Mouse (Mus musculus) frontal cortex, postnatal 25 days (tissue): ENCODE results near the gene Ctxn2.
"Not testable (repeated sequence)": the region's sequence is repeated elsewhere in the genome, so short reads cannot be mapped to it uniquely, and the experiment has no call there.

Source experiments
- DNase-seq, 2 experiments: peaks; one replicate each; pipeline ENCODE4 v3.0.0; 2022; ENCODE audit warnings: low spot score in 2 of 2

Ctxn2 gene

GRCm38 (mm10) chr2:125135903-125136811 lies at the start of gene Ctxn2:
Gene Ctxn2, plus strand, starts transcription at chr2:125136692.
- DNase-seq, result peak; percentile 23 to 33

- no peak for DNase-seq
Observed at GRCm38 (mm10) chr2:125088757-125089156, 47.7 kb upstream of the Ctxn2 start.

GRCm38 (mm10) chr2:125092123-125092522 lies 44.4 kb upstream of the Ctxn2 start:
- not testable (repeated sequence) for DNase-seq

- not testable (repeated sequence) for DNase-seq
Observed at GRCm38 (mm10) chr2:125104491-125104890, 32.0 kb upstream of the Ctxn2 start.

- DNase-seq, result not testable (repeated sequence)
Observed at GRCm38 (mm10) chr2:125106536-125106935, 30.0 kb upstream of the Ctxn2 start.

GRCm38 (mm10) chr2:125119381-125120110 lies 16.9 kb upstream of the Ctxn2 start:
- DNase-seq, result peak in 1 of 2 experiments; percentile 29

GRCm38 (mm10) chr2:125122288-125122623 lies 14.2 kb upstream of the Ctxn2 start:
- no peak for DNase-seq

- peak; percentile 32 to 50 for DNase-seq
Observed at GRCm38 (mm10) chr2:125122624-125123476, 13.6 kb upstream of the Ctxn2 start.

GRCm38 (mm10) chr2:125123477-125123852 lies 13.0 kb upstream of the Ctxn2 start, which contains the start of gene Myef2:
Gene Myef2, minus strand, starts transcription at chr2:125123661.
- peak; percentile 51 to 66 for DNase-seq

- no peak for DNase-seq
Observed at GRCm38 (mm10) chr2:125125824-125126223, 10.7 kb upstream of the Ctxn2 start.

- DNase-seq, result no peak
Observed at GRCm38 (mm10) chr2:125126792-125127191, 9.7 kb upstream of the Ctxn2 start.

- no peak for DNase-seq
Observed at GRCm38 (mm10) chr2:125134113-125134512, 2.4 kb upstream of the Ctxn2 start.

GRCm38 (mm10) chr2:125136846-125137245 lies 354 bp downstream of the Ctxn2 start:
- DNase-seq, result no peak

- DNase-seq, result no peak
Observed at GRCm38 (mm10) chr2:125142336-125142735, 5.8 kb downstream of the Ctxn2 start.

GRCm38 (mm10) chr2:125152388-125152787 lies 15.9 kb downstream of the Ctxn2 start, which contains the start of gene Slc12a1:
Gene Slc12a1, plus strand, starts transcription at chr2:125152505.
- DNase-seq, result no peak

GRCm38 (mm10) chr2:125154294-125154693 lies 17.8 kb downstream of the Ctxn2 start:
- DNase-seq, result no peak

GRCm38 (mm10) chr2:125155504-125155903 lies 19.0 kb downstream of the Ctxn2 start:
- no peak for DNase-seq

- no peak for DNase-seq
Observed at GRCm38 (mm10) chr2:125162012-125162470, 25.5 kb downstream of the Ctxn2 start.

- peak in 1 of 2 experiments; percentile 6 for DNase-seq
Observed at GRCm38 (mm10) chr2:125178225-125178798, 41.8 kb downstream of the Ctxn2 start.

- no peak for DNase-seq
Observed at GRCm38 (mm10) chr2:125187904-125188303, 51.4 kb downstream of the Ctxn2 start.

GRCm38 (mm10) chr2:125189197-125189596 lies 52.7 kb downstream of the Ctxn2 start:
- DNase-seq, result peak; percentile 24 to 57
